Mouse (Mus musculus) cerebellum, adult 2 months (tissue): ENCODE measurements at regions not wholly inside any gene's neighbourhood (a gene's known extent, or its start where the extent isn't known, plus 50 kb on each side); places are given as distances from the start of the nearest gene placed in this dataset.
A peak's percentile ranks its signal among the peaks of the same experiment; 100 is the strongest.

Source experiments
- DNase-seq, 2 experiments: peaks; one replicate each; pipeline ENCODE4 v3.0.0; 2021
- H3K27ac ChIP-seq: fragments of 200-500 bp; 2 replicates; pipeline ENCODE4 v1.5.1; 2012; ENCODE audit warnings: low read length, control low read depth, inconsistent platforms; ENCODE audit not compliant: insufficient read depth
- H3K27me3 ChIP-seq: fragments of 200-500 bp; 2 replicates; pipeline ENCODE4 v1.6.1; 2012; ENCODE audit warnings: inconsistent platforms, mild to moderate bottlenecking, low read length, moderate library complexity; ENCODE audit not compliant: control insufficient read depth, insufficient read depth
- H3K4me1 ChIP-seq: fragments of 200-500 bp; 2 replicates; pipeline ENCODE4 v1.6.1; 2011; ENCODE audit warnings: low read length; ENCODE audit not compliant: control insufficient read depth, insufficient read depth
- H3K4me3 ChIP-seq: fragments of 200-500 bp; replicated peaks from 2 replicates; pipeline ENCODE3; 2011; ENCODE audit warnings: mild to moderate bottlenecking, low read depth, low read length, control low read depth; ENCODE audit not compliant: insufficient read depth
- CTCF ChIP-seq: fragments of 200-500 bp; IDR thresholded peaks from 2 replicates; pipeline ENCODE4 v1.5.1; 2011; ENCODE audit warnings: low read depth, mild to moderate bottlenecking, control low read depth, low read length, moderate library complexity, borderline replicate concordance; ENCODE audit not compliant: insufficient read depth
- POLR2A ChIP-seq: fragments of 200-500 bp; IDR thresholded peaks from 2 replicates; pipeline ENCODE4 v1.6.1; 2011; ENCODE audit warnings: low read length, control low read depth, borderline replicate concordance; ENCODE audit not compliant: insufficient read depth
- WGBS: fragments of 180-500 bp; shearing (Covaris S2); methylation state at CpG from one replicate; pipeline ENCODE4 v1.1.7; 2018; 5-methylcytosine and 5-hydroxymethylcytosine counted together

DNA sequence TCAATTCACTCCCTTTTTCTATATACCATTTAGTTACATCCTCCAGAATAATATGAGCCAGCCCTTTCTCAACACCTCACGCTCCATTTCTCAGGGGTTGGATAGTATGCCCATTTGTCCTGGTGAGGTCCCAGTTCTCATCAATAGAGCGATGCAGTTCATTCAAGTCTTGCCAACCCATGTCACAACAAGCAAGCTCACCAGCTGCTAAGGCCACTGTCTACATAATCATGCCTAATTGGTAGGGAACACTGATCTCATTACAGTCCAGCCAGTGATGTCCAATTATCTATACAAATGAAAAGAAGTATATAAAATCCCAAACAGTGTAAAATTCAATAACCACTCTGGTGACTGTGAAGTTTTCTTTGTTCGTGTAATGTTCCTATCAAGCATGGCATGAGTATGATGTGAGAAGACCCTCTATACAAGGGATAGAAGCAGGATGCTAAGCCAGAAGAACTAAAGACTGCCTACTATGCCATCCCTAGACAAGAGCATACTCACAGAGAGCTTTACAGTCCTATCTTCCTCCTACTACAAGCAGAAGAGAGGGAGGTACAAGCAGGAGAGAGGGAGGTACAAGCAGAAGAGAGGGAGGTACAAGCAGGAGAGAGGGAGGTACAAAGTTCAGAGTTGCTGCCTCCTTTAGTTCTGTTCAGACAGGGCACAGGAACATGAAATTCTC, 269.6 kb upstream of the Lmcd1 start:
- Histone ChIP-seq H3K4me1 (no peaks in the 10 kb centered on the region), H3K27me3 (no peaks in the 10 kb centered on the region; the same call in 1 of the 2 replicates), H3K4me3 (no peak overlapping the region), H3K27ac (no peak overlapping the region)
- TF ChIP-seq CTCF: no peak
- TF ChIP-seq POLR2A: no peak
- DNase-seq: no peak
- 52% methylated on average over 3 of the region's 3 CpGs for WGBS

DNA sequence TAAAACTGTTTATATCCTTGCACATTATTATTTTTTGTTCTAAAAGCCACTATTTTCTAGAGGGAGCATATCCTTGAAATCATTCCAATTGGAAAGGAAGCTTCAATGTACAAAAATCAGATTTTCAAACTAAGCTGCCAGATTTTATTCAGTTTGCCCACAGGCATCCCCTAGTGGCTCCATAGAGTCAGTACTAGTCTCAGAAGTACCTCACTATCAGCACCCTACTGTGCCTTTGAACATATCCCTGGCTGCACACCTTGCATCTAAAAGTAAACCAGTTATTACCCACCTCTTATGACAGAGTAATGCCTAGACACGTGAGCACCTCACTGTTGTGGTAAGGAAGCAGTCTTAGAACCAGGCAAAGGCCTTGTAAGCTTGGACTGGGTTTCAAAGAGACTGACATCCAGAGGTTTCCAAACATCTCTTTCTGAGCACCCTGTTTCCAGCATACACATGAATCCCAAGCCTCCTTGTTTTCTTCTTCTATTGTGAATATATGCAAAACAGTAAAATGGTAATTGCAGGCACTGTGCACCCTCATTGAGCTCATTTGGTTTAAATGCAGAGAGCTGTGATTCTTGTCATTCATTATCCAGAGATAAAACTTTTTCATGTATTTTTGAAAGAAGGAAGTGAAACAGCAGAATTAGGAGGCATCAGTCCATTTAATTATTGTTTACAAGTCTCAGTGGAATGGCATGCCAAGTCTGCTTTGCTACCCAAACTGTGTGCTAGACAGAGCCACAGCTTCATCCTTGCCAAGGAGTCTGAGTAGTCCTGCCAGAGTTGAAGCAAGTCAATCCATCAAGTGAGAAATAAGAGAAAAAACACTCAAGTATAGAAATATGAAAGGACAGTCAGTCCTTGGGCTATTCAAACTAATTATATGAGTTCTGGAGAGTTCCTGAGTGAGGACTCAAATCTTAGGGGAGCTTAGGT, 247.0 kb upstream of the Lmcd1 start:
- DNase-seq: no peak
- H3K4me3 ChIP-seq: no peak overlapping the region
- TF ChIP-seq POLR2A: no peak
- no peak for TF ChIP-seq CTCF
- H3K4me1 ChIP-seq: no peaks in the 10 kb centered on the region
- H3K27me3 ChIP-seq: no peaks in the 10 kb centered on the region; the same call in 1 of the 2 replicates
- H3K27ac ChIP-seq: no peak overlapping the region
- WGBS: 81% methylated on average over 1 of the region's 1 CpGs

DNA sequence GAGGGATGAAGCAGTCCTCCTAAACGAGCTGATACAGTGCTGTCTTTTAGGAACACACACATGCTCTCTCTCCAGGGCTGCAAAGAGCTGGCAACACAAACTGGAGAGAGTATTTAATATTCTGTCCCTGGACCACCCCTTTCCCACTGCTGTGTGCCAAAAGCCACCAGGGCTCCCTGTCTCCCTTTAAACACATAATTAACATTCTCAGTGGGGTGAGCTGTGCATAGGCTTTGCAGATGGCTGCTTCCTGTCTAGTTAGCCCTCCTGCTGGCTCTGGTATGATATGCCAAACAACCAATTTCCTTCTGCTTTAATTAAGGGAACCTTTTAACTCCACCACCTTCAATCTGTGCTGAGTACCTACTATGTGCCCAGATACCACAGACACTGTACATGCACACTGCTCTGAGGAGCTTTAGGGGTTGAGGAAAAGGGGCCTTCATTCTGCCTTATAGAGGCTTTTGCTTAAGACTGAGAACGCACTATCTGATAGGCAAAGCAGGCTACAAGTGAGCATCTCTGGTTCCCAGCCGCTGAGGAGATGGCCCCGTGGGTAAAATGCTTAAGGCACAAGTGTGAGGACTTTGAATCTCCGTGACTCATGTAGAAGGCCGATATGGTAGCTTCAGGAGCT, 222.9 kb upstream of the Lmcd1 start:
- no peaks in the 10 kb centered on the region for H3K4me1 ChIP-seq
- TF ChIP-seq CTCF (no peak), POLR2A (no peak)
- DNase-seq: peak; percentile 10 to 38
- no peak overlapping the region for H3K4me3 ChIP-seq
- 13% methylated on average over 6 of the region's 6 CpGs for WGBS
- no peak overlapping the region for H3K27ac ChIP-seq
- no peaks in the 10 kb centered on the region; the same call in 1 of the 2 replicates for H3K27me3 ChIP-seq

DNA sequence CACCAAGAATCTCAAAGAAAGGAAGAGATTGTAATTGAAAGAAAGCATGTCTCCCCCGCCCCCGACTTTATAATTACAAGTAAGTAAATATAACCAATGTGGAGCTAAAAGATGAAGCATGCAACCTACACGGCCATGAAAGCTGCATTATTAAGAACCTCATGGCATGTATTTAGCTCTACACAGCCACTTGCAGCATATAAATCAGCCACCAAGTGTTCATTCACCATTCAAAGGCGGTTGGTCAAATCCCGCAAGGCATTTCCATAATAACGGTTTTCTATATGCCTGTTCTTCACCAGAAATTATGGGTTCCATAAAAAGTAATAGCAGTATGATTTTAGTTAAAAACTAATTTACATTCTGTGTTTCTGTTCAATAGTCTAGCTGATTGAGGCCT, 221.4 kb upstream of the Lmcd1 start:
- H3K27me3 ChIP-seq: no peaks in the 10 kb centered on the region; the same call in 1 of the 2 replicates
- H3K4me3 ChIP-seq: no peak overlapping the region
- H3K4me1 ChIP-seq: no peaks in the 10 kb centered on the region
- no peak overlapping the region for H3K27ac ChIP-seq
- no peak for DNase-seq
- 95% methylated on average over 6 of the region's 6 CpGs for WGBS
- TF ChIP-seq CTCF (no peak), POLR2A (no peak)

DNA sequence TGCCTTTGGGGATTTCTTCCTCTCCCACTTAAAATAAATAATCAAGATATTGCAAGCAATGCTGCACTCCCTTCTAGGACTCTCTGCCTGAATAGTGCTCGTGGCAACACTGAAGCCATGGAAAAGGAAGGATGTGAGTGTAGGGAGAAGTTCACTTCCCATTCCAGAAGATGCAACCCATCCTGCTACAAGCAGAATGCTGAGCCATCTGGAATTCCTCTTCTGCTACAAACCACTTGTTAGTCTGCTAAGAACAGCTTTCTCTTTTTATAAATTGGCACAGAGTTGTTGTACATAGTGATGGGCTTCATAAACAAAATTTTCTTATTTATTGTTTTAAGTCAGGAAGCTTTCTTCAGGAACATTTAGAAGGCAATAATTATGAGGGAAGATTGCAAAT, 215.7 kb upstream of the Lmcd1 start:
- Histone ChIP-seq H3K27me3 (no peaks in the 10 kb centered on the region; the same call in 1 of the 2 replicates), H3K4me3 (no peak overlapping the region), H3K4me1 (no peaks in the 10 kb centered on the region), H3K27ac (no peak overlapping the region)
- DNase-seq: no peak
- 65% methylated on average over 1 of the region's 1 CpGs for whole genome bisulfite sequencing
- TF ChIP-seq POLR2A (no peak), CTCF (no peak)

DNA sequence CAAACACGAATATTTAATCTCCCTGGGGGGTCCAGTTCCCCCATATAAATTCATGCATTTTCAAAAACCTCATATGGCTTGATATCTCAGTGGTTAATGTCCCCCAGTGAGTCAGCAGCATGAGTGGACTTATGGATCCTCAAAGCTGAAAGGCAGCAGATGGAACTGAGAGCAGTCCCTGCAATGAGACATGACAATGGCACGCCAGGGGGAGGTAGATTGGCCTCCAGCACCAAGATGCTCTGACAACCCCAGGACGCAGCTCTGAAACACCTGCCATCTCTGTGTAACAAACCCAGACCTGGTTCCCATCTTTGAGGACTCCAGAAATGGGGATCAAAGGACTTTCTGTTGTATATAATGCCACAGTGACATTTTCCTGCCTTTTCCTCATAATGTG, 210.6 kb upstream of the Lmcd1 start:
- Histone ChIP-seq H3K27me3 (no peaks in the 10 kb centered on the region; the same call in 1 of the 2 replicates), H3K4me3 (no peak overlapping the region)
- DNase-seq: no peak

DNA sequence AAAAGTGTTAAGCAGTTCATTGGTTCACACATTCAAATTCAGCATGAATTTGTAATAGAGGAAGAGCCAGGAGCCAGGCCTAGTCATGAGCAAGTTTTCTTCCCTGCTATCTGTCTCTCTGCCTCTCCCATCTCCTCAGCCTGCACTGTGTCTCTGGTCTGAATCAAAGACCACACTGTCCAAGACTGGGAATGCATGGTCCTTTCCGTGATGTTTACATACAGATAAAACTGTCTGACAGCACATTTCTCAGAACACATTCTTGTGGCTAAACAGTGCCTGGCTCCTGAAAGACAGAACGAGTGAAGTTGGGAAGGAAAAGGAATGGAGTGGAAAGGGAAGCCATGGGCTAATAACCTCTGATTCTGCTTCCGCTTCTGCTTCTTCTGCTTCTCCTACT, 183.0 kb upstream of the Lmcd1 start:
- Histone ChIP-seq H3K4me1 (no peaks in the 10 kb centered on the region), H3K27me3 (no peaks in the 10 kb centered on the region), H3K4me3 (no peak overlapping the region), H3K27ac (no peak overlapping the region)
- TF ChIP-seq CTCF (no peak), POLR2A (no peak)
- WGBS: 93% methylated on average over 3 of the region's 3 CpGs
- DNase-seq: no peak

More for the DNA sequence above, 210.6 kb upstream of the Lmcd1 start:
- WGBS: 23% methylated on average over 3 of the region's 3 CpGs
- Histone ChIP-seq H3K27ac (no peak overlapping the region), H3K4me1 (no peaks in the 10 kb centered on the region)
- no peak for TF ChIP-seq POLR2A
- no peak for TF ChIP-seq CTCF
